Mouse (Mus musculus) cerebellum, postnatal 4 days (tissue): ENCODE results near the gene Samd13.
A peak's percentile ranks its signal among the peaks of the same experiment; 100 is the strongest.

Experiments used
- DNase-seq, 2 experiments: peaks; one replicate each; pipeline ENCODE4 v3.0.0; 2022; ENCODE audit warnings: low spot score in 2 of 2, mixed read lengths in 1 of 2

Gene Samd13

GRCm38 (mm10) chr3:146671121-146671520, 14.3 kb downstream of the Samd13 start:
- DNase-seq = no peak

- DNase-seq = no peak
Observed at GRCm38 (mm10) chr3:146661907-146662306, 23.5 kb downstream of the Samd13 start.

DNA sequence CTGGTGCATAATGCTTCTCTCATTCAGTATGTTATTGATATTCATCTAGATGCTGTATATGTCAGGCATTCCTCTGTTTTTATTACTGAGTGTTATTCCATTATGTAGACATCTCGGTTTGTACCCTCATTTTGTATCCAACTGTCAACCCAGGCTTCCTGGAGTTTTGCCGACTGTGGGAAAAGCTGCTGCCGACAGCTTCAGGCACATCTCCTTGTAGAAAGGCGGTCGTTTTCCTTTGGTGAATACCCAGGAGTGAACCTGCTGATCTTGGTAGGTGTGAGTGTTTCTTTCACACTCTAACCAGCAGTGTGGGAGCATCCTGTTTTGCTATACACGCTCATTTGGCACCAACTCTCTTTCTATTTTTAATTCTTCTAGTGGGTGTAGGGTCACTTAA, 24.4 kb downstream of the Samd13 start:
- no peak for DNase-seq

- no peak for DNase-seq
Observed at GRCm38 (mm10) chr3:146659321-146659720, 26.1 kb downstream of the Samd13 start.

GRCm38 (mm10) chr3:146658061-146658639, 27.2 kb downstream of the Samd13 start:
- no peak for DNase-seq

DNA sequence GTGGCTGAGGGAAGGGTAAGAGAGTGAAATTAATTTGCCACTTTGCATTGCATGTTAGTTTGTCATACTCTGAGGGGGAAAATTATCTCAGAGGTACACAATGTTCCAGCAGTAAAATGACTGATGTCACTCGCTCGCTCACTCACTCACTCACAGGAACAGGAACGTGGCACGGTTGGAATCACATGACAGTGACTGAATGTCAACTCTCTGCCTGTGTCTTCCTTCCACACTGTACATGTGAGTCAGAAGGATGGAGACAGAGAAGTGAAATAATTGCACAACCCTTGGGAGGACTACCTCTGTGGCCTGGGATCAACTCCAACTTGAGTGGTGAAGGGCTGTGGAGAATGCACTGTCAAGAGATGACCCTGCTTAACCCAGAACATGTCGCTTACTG, 28.0 kb downstream of the Samd13 start:
- no peak for DNase-seq

DNA sequence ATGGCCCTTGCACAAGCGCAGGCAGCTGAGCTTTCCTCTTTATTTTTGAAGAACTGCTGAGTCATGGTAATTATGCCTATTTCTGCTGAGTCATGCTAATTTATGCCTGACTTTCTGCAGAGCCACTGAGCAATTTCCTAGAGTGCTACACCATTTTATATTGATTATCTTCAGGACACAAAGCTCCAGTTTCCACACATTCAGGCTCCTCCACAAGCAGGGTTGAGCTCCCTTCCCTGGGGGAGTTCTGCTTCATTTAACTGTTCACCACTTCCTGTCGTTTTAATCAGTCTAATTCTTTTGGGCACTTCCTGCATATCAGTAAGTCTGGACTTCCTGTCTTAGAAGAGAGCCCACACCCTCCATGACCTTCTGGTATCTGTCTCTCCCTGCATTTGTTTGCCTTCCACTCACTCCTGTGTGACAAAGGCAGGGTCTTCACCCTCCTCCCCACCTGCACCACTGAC, 30.2 kb downstream of the Samd13 start:
- DNase-seq = no peak

GRCm38 (mm10) chr3:146653692-146654091, 31.7 kb downstream of the Samd13 start:
- DNase-seq = no peak

GRCm38 (mm10) chr3:146652431-146652830, 33.0 kb downstream of the Samd13 start:
- no peak for DNase-seq

DNA sequence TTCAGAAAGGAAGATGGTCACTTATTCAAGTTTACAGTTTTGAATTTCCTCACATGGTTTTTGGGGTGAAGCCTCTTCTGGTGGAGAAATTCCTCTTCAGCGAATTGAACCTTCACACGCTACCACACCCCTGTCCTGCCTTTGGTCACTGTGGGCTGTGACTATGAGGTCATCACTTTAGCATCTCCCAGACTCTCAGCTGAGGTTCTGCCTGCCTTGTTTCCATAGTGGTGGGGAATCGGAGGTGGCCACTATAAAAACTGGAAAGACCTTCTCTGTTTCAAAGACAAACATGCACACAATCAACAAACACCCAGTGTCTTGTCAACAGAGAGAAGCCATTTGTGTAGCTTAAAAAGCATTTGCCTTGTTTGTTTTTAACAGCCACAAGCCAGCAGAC, 34.2 kb downstream of the Samd13 start, which contains the start of gene 4930503B20Rik:
4930503B20Rik (minus strand) TSS at position 101 of the 400 bp plus-strand sequence.
- DNase-seq = no peak

- no peak for DNase-seq
Observed at GRCm38 (mm10) chr3:146650716-146651115, 34.7 kb downstream of the Samd13 start.

- no peak for DNase-seq
Observed at GRCm38 (mm10) chr3:146649311-146649894, 36.0 kb downstream of the Samd13 start.

GRCm38 (mm10) chr3:146641818-146642427, 43.5 kb downstream of the Samd13 start:
- DNase-seq = peak in 1 of 2 experiments; percentile 20

GRCm38 (mm10) chr3:146632506-146632905, 52.9 kb downstream of the Samd13 start:
- no peak for DNase-seq

DNA sequence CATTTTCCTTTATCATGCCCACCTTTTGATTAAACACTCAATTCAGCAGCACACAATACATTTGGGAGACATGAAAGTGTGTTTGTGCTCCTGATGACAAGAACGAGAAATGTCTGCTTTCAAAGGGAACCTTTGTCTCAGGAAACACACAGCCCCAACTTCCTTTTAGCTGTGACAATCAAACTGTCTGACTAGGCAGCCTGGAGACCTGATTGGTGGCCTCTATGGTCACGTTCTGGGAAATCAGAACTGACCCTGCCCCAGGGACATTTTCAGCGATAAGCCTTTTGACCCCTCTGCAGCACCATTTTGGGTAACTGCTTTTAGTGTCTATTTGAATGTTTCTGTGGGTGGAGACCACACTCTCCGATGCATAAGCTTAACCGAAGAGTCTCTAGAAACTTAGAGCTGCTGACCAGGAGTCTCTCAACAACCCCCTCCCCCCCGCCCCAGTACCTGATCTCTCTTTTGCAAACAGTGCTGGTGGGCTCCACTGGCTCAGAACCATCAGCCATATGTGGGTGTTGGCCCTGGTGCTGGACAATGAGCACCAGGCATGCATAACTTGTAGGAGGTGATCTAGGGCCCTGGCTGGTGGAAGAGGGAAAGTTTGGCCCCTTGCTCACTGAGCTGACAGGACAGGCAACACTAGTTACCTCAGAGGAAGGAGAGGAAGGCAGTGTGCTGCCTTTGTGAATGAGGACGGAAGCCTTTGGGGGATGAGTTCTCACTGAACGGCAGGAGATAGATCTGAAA, 57.0 kb downstream of the Samd13 start:
- no peak for DNase-seq

- no peak for DNase-seq
Observed at GRCm38 (mm10) chr3:146625766-146626165, 59.6 kb downstream of the Samd13 start.

GRCm38 (mm10) chr3:146621966-146622365, 63.4 kb downstream of the Samd13 start:
- DNase-seq = no peak

DNA sequence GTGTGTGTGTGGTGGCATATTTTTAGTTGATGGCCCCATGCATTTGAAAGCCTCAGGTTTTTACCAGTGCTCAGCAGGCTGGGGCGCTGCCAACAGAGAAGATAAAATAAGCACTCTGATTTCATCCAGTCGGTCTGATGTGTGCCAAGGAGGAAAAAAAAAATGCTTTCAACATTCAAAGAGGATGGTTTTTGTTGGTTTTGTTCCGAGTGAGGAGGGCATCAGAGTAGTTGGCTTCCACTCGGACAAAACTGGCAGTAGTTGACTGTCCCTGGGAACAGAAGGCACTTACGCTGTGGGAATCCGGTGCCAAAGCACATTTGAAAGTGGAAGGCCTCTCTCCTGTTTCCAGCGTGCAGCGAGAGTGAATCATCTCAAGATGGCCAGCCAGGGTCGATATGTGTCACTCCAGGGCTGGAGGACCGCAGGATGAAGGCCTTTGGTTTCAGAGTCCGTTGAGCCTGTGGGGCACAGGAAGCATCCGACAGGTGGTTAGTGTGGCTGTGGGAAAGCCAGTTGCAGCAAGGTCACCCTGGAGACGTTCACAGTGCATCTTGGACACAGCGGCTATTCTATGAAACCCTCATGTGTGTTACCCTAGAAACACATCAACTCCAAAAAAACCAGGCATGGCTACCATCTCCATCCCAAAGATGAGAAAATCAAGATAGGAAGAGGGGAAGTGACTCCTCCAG, 64.7 kb downstream of the Samd13 start:
- DNase-seq = peak in 1 of 2 experiments; percentile 36

GRCm38 (mm10) chr3:146620101-146620500, 65.3 kb downstream of the Samd13 start:
- DNase-seq = no peak

- DNase-seq = no peak
Observed at GRCm38 (mm10) chr3:146618357-146618756, 67.0 kb downstream of the Samd13 start.

- no peak for DNase-seq
Observed at GRCm38 (mm10) chr3:146617946-146618345, 67.4 kb downstream of the Samd13 start.
